In the genomic region with DNA sequence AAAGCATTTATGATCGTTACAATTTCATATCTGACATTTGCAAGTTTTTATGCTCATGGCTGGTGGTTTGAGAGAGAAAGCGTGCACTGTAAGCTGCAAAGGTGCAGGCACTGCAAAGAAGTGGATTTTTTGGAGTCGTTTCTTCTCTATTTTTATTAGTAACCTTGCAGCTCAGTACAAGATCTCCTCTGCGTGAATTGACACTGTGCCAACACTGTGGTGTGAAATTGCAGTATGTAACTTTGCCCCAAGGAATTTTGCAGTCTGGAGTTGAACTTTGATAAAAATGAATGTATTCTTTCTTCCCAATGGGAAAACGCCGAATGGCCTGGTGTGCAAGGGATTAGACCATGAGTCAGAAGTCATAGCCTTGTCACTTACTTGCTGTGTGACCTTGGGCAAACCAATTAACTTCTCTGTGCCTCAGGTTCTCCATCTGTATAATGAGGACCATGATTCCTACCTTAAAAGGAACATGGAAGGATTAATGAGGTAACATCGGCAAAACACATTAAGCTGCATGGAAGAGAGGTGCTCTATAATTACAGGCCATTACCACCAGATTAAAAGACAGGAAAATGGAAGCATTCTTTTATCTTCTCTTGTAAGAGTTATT, we compare ENCODE assay signal across 22 mouse cellular contexts.
DNase-seq lines count a peak whose midpoint lies in the region; ATAC-seq lines count a peak whose summit lies in the region.
"Had no signal": no experiment of that assay in that cellular context is flagged by ENCODE, and none has a peak within 500 bp of the region (broad histone marks: within the 10 kb centered on the region; RNA-seq: fewer than 3 reads in every experiment).

No protein-coding gene starts in this region.

- ATAC-seq in embryonic facial prominence, embryonic 14.5 days (ENCODE audit: low read depth), result no peak
- peak; percentile 53; the same call in 1 of the 2 replicates for ATAC-seq in hindbrain, embryonic 14.5 days (ENCODE audit: low FRiP score)
- no peak for ATAC-seq in hindbrain, embryonic 13.5 days (ENCODE audit: low FRiP score)
- no peak for ATAC-seq in neural tube, embryonic 13.5 days (ENCODE audit: low read depth)
- peak; percentile 45; the same call in 1 of the 2 replicates for ATAC-seq in neural tube, embryonic 15.5 days (ENCODE audit: low FRiP score)

- H3K27me3 ChIP-seq in embryonic facial prominence, embryonic 14.5 days (replicated peaks; ENCODE audit: control insufficient read depth, insufficient read depth, low read length), result no peaks in the 10 kb centered on the region
- no peaks in the 10 kb centered on the region for H3K27me3 ChIP-seq in embryonic facial prominence, embryonic 10.5 days (replicated peaks; ENCODE audit: low read depth, poor library complexity, severe bottlenecking)
- no peaks in the 10 kb centered on the region for H3K27me3 ChIP-seq in hindbrain, embryonic 14.5 days (ENCODE audit: control insufficient read depth, insufficient read depth, low read length)
- H3K27me3 ChIP-seq in hindbrain, embryonic 13.5 days, result no peaks in the 10 kb centered on the region
- no peaks in the 10 kb centered on the region for H3K27me3 ChIP-seq in neural tube, embryonic 13.5 days
- H3K27me3 ChIP-seq in neural tube, embryonic 15.5 days (replicated peaks), result no peaks in the 10 kb centered on the region
- H3K27me3 ChIP-seq: CH12.LX; embryonic facial prominence, embryonic 13.5 days; heart, embryonic 12.5 days; midbrain, embryonic 12.5 days had no signal

- no peak overlapping the region for H3K9ac ChIP-seq in embryonic facial prominence, embryonic 14.5 days (ENCODE audit: low read depth, low read length)
- H3K9ac ChIP-seq in hindbrain, embryonic 14.5 days, result no peak overlapping the region
- H3K9ac ChIP-seq in hindbrain, embryonic 13.5 days, result no peak overlapping the region
- H3K9ac ChIP-seq in neural tube, embryonic 13.5 days, result no peak overlapping the region
- no peak overlapping the region for H3K9ac ChIP-seq in neural tube, embryonic 15.5 days (replicated peaks)
- H3K9ac ChIP-seq: embryonic facial prominence, embryonic 13.5 days; heart, embryonic 12.5 days; midbrain, embryonic 12.5 days had no signal

- no peak overlapping the region for H3K4me3 ChIP-seq in embryonic facial prominence, embryonic 14.5 days (ENCODE audit: low read depth, low read length)
- H3K4me3 ChIP-seq in embryonic facial prominence, embryonic 10.5 days, result no peak overlapping the region
- no peak overlapping the region for H3K4me3 ChIP-seq in hindbrain, embryonic 14.5 days (replicated peaks; ENCODE audit: low read length)
- no peak overlapping the region for H3K4me3 ChIP-seq in hindbrain, embryonic 13.5 days
- no peak overlapping the region for H3K4me3 ChIP-seq in neural tube, embryonic 13.5 days
- H3K4me3 ChIP-seq in neural tube, embryonic 15.5 days (replicated peaks), result no peak overlapping the region
- H3K4me3 ChIP-seq: embryonic facial prominence, embryonic 13.5 days; heart, embryonic 12.5 days; layer of hippocampus, adult 2 months; midbrain, embryonic 12.5 days had no signal

- WGBS in embryonic facial prominence, embryonic 14.5 days, result 47% methylated on average over 7 of the region's 7 CpGs
- WGBS in embryonic facial prominence, embryonic 10.5 days, result 74% methylated on average over 7 of the region's 7 CpGs
- WGBS in hindbrain, embryonic 14.5 days, result 65% methylated on average over 7 of the region's 7 CpGs
- 67% methylated on average over 7 of the region's 7 CpGs for WGBS in hindbrain, embryonic 13.5 days
- WGBS in neural tube, embryonic 13.5 days, result 63% methylated on average over 7 of the region's 7 CpGs
- 54% methylated on average over 7 of the region's 7 CpGs for WGBS in neural tube, embryonic 15.5 days

- no peak overlapping the region for H3K27ac ChIP-seq in embryonic facial prominence, embryonic 14.5 days (replicated peaks; ENCODE audit: low read depth, low read length)
- no peak overlapping the region for H3K27ac ChIP-seq in embryonic facial prominence, embryonic 10.5 days (replicated peaks)
- no peak overlapping the region for H3K27ac ChIP-seq in hindbrain, embryonic 14.5 days
- no peak overlapping the region for H3K27ac ChIP-seq in hindbrain, embryonic 13.5 days
- H3K27ac ChIP-seq in neural tube, embryonic 13.5 days (replicated peaks), result 0 out of 2 replicates have a peak overlapping the region, but pooled peaks have one; percentile 2
- H3K27ac ChIP-seq in neural tube, embryonic 15.5 days (replicated peaks), result no peak overlapping the region
- H3K27ac ChIP-seq: embryonic facial prominence, embryonic 13.5 days; layer of hippocampus, adult 2 months; midbrain, embryonic 12.5 days had no signal

- H3K9me3 ChIP-seq in embryonic facial prominence, embryonic 14.5 days (ENCODE audit: control insufficient read depth, low read length), result no peaks in the 10 kb centered on the region
- no peaks in the 10 kb centered on the region for H3K9me3 ChIP-seq in embryonic facial prominence, embryonic 10.5 days
- H3K9me3 ChIP-seq in hindbrain, embryonic 14.5 days (ENCODE audit: control insufficient read depth, low read length), result no peaks in the 10 kb centered on the region
- H3K9me3 ChIP-seq in hindbrain, embryonic 13.5 days, result no peaks in the 10 kb centered on the region
- H3K9me3 ChIP-seq in neural tube, embryonic 13.5 days, result no peaks in the 10 kb centered on the region
- no peaks in the 10 kb centered on the region for H3K9me3 ChIP-seq in neural tube, embryonic 15.5 days (replicated peaks)
- H3K9me3 ChIP-seq: embryonic facial prominence, embryonic 13.5 days; midbrain, embryonic 12.5 days had no signal

- H3K4me2 ChIP-seq in embryonic facial prominence, embryonic 14.5 days (ENCODE audit: low read depth, low read length), result no peak overlapping the region
- no peak overlapping the region for H3K4me2 ChIP-seq in hindbrain, embryonic 14.5 days (replicated peaks)
- no peak overlapping the region for H3K4me2 ChIP-seq in hindbrain, embryonic 13.5 days
- H3K4me2 ChIP-seq in neural tube, embryonic 13.5 days, result no peak overlapping the region
- H3K4me2 ChIP-seq in neural tube, embryonic 15.5 days, result no peak overlapping the region
- H3K4me2 ChIP-seq: embryonic facial prominence, embryonic 13.5 days; heart, embryonic 12.5 days; liver, embryonic 11.5 days; midbrain, embryonic 12.5 days had no signal

- H3K4me1 ChIP-seq in embryonic facial prominence, embryonic 14.5 days (ENCODE audit: control insufficient read depth, insufficient read depth, low read length), result no peaks in the 10 kb centered on the region
- H3K4me1 ChIP-seq in embryonic facial prominence, embryonic 10.5 days, result no peaks in the 10 kb centered on the region
- no peaks in the 10 kb centered on the region for H3K4me1 ChIP-seq in hindbrain, embryonic 14.5 days (replicated peaks; ENCODE audit: control insufficient read depth, insufficient read depth, low read length)
- H3K4me1 ChIP-seq in hindbrain, embryonic 13.5 days (replicated peaks), result no peaks in the 10 kb centered on the region
- H3K4me1 ChIP-seq in neural tube, embryonic 13.5 days (replicated peaks), result 0 out of 2 replicates have a peak, but pooled peaks cover 5% of the 10 kb centered on the region
- 0 out of 2 replicates have a peak, but pooled peaks cover 5% of the 10 kb centered on the region for H3K4me1 ChIP-seq in neural tube, embryonic 15.5 days
- H3K4me1 ChIP-seq: embryonic facial prominence, embryonic 13.5 days; heart, embryonic 12.5 days; midbrain, embryonic 12.5 days had no signal

- no peaks in the 10 kb centered on the region for H3K36me3 ChIP-seq in embryonic facial prominence, embryonic 14.5 days (ENCODE audit: control insufficient read depth, insufficient read depth, low read length)
- H3K36me3 ChIP-seq in embryonic facial prominence, embryonic 10.5 days (replicated peaks), result no peaks in the 10 kb centered on the region
- H3K36me3 ChIP-seq in hindbrain, embryonic 14.5 days (replicated peaks; ENCODE audit: control insufficient read depth, insufficient read depth), result no peaks in the 10 kb centered on the region
- H3K36me3 ChIP-seq in hindbrain, embryonic 13.5 days, result no peaks in the 10 kb centered on the region
- no peaks in the 10 kb centered on the region for H3K36me3 ChIP-seq in neural tube, embryonic 13.5 days
- H3K36me3 ChIP-seq in neural tube, embryonic 15.5 days, result no peaks in the 10 kb centered on the region
- H3K36me3 ChIP-seq: embryonic facial prominence, embryonic 13.5 days; heart, embryonic 12.5 days; midbrain, embryonic 12.5 days had no signal

- DNase-seq in embryonic facial prominence, embryonic 14.5 days (ENCODE audit: low spot score), result peak; percentile 61
- DNase-seq in embryonic facial prominence, embryonic 10.5 days (ENCODE audit: low spot score), result no peak
- peak; percentile 23 for DNase-seq in hindbrain, embryonic 14.5 days (ENCODE audit: low spot score)
- DNase-seq in neural tube, embryonic 10.5 days (ENCODE audit: extremely low spot score, low spot score), result no peak
- no peak for DNase-seq in urinary bladder, postnatal 25 days (ENCODE audit: low spot score)
- DNase-seq: adrenal gland, postnatal 36 days; cerebellum, adult 8-10 months; heart, postnatal 14 days; kidney, adult 2 months; kidney, postnatal 14 days; layer of hippocampus, postnatal 36 days; lung, adult 18-20 months; lung, postnatal 36 days had no signal

Comparison
In these comparisons a context has a peak if more than half of its experiments do, and no peak if none do; other contexts are left out.
1. ATAC-seq: peak in hindbrain, embryonic 14.5 days (single experiment) and neural tube, embryonic 15.5 days (single experiment); none in embryonic facial prominence, embryonic 14.5 days (single experiment), hindbrain, embryonic 13.5 days (single experiment) and neural tube, embryonic 13.5 days (single experiment).
2. DNase-seq: peak in embryonic facial prominence, embryonic 14.5 days (single experiment) and hindbrain, embryonic 14.5 days (single experiment); none in embryonic facial prominence, embryonic 10.5 days (single experiment), neural tube, embryonic 10.5 days (single experiment) and urinary bladder, postnatal 25 days (single experiment).